Mouse (Mus musculus): ENCODE data around the gene Gm10778. TPM values are rescaled to one million over a fixed set of nuclear protein-coding genes. Genes with fewer than 3 reads are reported as not detected.
"Not testable (repeated sequence)": the region's sequence is repeated elsewhere in the genome, so short reads cannot be mapped to it uniquely, and the experiment has no call there.

The Gm10778 gene
- total RNA-seq, 1 experiment from 2014 or later, result 7.9 TPM

- peak; percentile 77 for ATAC-seq (ENCODE audit: extremely low read depth, insufficient number of reproducible peaks, low FRiP score, poor library complexity, severe bottlenecking)
Measured at GRCm38 (mm10) chr10:81626994-81627835, 21.6 kb upstream of the Gm10778 start, which contains the start of gene Sirt6. TSS of gene Sirt6 (minus strand) at chr10:81627797.

- no peak for ATAC-seq (ENCODE audit: extremely low read depth, insufficient number of reproducible peaks, low FRiP score, poor library complexity, severe bottlenecking)
Measured at GRCm38 (mm10) chr10:81627836-81628220, 21.0 kb upstream of the Gm10778 start.

- ATAC-seq (ENCODE audit: extremely low read depth, insufficient number of reproducible peaks, low FRiP score, poor library complexity, severe bottlenecking), result no peak
Measured at GRCm38 (mm10) chr10:81628390-81628789, 20.5 kb upstream of the Gm10778 start, which contains the start of gene Ankrd24. TSS of gene Ankrd24 (plus strand) at chr10:81628540.

- peak; percentile 80 for ATAC-seq (ENCODE audit: extremely low read depth, insufficient number of reproducible peaks, low FRiP score, poor library complexity, severe bottlenecking)
Measured at GRCm38 (mm10) chr10:81633253-81634099, 15.4 kb upstream of the Gm10778 start.

- no peak for ATAC-seq (ENCODE audit: extremely low read depth, insufficient number of reproducible peaks, low FRiP score, poor library complexity, severe bottlenecking)
Measured at GRCm38 (mm10) chr10:81636338-81636737, 12.5 kb upstream of the Gm10778 start.

- ATAC-seq (ENCODE audit: extremely low read depth, insufficient number of reproducible peaks, low FRiP score, poor library complexity, severe bottlenecking), result no peak
Measured at GRCm38 (mm10) chr10:81638101-81638500, 10.8 kb upstream of the Gm10778 start.

GRCm38 (mm10) chr10:81640825-81641224 is 8.0 kb upstream of the Gm10778 start:
- ATAC-seq (ENCODE audit: extremely low read depth, insufficient number of reproducible peaks, low FRiP score, poor library complexity, severe bottlenecking), result not testable (repeated sequence)

- ATAC-seq (ENCODE audit: extremely low read depth, insufficient number of reproducible peaks, low FRiP score, poor library complexity, severe bottlenecking), result no peak
Measured at GRCm38 (mm10) chr10:81641566-81641965, 7.3 kb upstream of the Gm10778 start.

- ATAC-seq (ENCODE audit: extremely low read depth, insufficient number of reproducible peaks, low FRiP score, poor library complexity, severe bottlenecking), result no peak
Measured at GRCm38 (mm10) chr10:81641978-81642647, 6.7 kb upstream of the Gm10778 start.

GRCm38 (mm10) chr10:81642648-81643448 is 6.0 kb upstream of the Gm10778 start:
- 0 out of 2 replicates have a peak, but pooled peaks have one; percentile 2 for ATAC-seq (ENCODE audit: extremely low read depth, insufficient number of reproducible peaks, low FRiP score, poor library complexity, severe bottlenecking)

GRCm38 (mm10) chr10:81643449-81644055 is 5.3 kb upstream of the Gm10778 start:
- peak; percentile 77 for ATAC-seq (ENCODE audit: extremely low read depth, insufficient number of reproducible peaks, low FRiP score, poor library complexity, severe bottlenecking)

- no peak for ATAC-seq (ENCODE audit: extremely low read depth, insufficient number of reproducible peaks, low FRiP score, poor library complexity, severe bottlenecking)
Measured at GRCm38 (mm10) chr10:81644162-81644561, 4.7 kb upstream of the Gm10778 start.

GRCm38 (mm10) chr10:81644716-81645115 is 4.1 kb upstream of the Gm10778 start:
- ATAC-seq (ENCODE audit: extremely low read depth, insufficient number of reproducible peaks, low FRiP score, poor library complexity, severe bottlenecking), result no peak

- ATAC-seq (ENCODE audit: extremely low read depth, insufficient number of reproducible peaks, low FRiP score, poor library complexity, severe bottlenecking), result no peak
Measured at GRCm38 (mm10) chr10:81645391-81645790, 3.5 kb upstream of the Gm10778 start.

- ATAC-seq (ENCODE audit: extremely low read depth, insufficient number of reproducible peaks, low FRiP score, poor library complexity, severe bottlenecking), result no peak
Measured at GRCm38 (mm10) chr10:81646015-81646555, 2.8 kb upstream of the Gm10778 start.

GRCm38 (mm10) chr10:81655178-81655577 is 6.3 kb downstream of the Gm10778 start:
- ATAC-seq (ENCODE audit: extremely low read depth, insufficient number of reproducible peaks, low FRiP score, poor library complexity, severe bottlenecking), result no peak

GRCm38 (mm10) chr10:81656174-81656573 is 7.3 kb downstream of the Gm10778 start:
- ATAC-seq (ENCODE audit: extremely low read depth, insufficient number of reproducible peaks, low FRiP score, poor library complexity, severe bottlenecking), result no peak

GRCm38 (mm10) chr10:81687114-81687513 is 38.3 kb downstream of the Gm10778 start:
- ATAC-seq (ENCODE audit: extremely low read depth, insufficient number of reproducible peaks, low FRiP score, poor library complexity, severe bottlenecking), result not testable (repeated sequence)
